In the genomic region with DNA sequence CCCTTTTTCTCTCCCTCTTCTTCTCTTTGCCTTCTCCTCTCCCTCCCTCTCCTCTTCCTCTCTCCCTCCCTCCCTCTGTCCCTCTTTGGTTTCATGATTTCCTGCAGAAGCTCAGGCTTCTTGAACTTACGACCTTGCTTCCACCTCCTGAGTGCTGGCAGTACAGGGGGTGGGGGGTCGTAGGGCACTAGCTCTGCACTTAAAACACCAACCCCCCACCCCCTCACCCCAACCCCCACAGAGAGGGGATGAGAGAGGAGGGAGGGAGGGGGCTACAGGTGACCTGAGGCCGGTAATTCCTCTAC, we compare ENCODE assay signal across 8 mouse cellular contexts. TPM values are rescaled to one million over a fixed set of nuclear protein-coding genes. Genes with fewer than 3 reads are reported as not detected.
DNase-seq lines count a peak whose midpoint lies in the region; ATAC-seq and TF ChIP-seq lines count a peak whose summit lies in the region.

No protein-coding gene starts in this region.

- peak overlapping the region; percentile 87 for H3K9ac ChIP-seq in embryonic facial prominence, embryonic 13.5 days

- no peak for DNase-seq in lung, adult 2 months
- no peak for DNase-seq in lung, postnatal 4 days
- peak; percentile 42 for DNase-seq in limb, embryonic 10.5 days (ENCODE audit: low spot score)
- DNase-seq in layer of hippocampus, adult 9-11 months: no peak
- DNase-seq in gastrocnemius, postnatal 4 days (ENCODE audit: low spot score in 2 of 2): no peak
- DNase-seq in cerebellum, adult 8-10 months: no peak

- no peak for TF ChIP-seq CTCF in lung, adult 2 months (IDR thresholded peaks at IDR 0.05; ENCODE audit: insufficient read depth, low read length)
- TF ChIP-seq CTCF in olfactory bulb, adult 2 months (IDR thresholded peaks at IDR 0.05; ENCODE audit: insufficient read depth, low read depth, low read length): no peak

- H3K4me1 ChIP-seq in lung, adult 2 months (ENCODE audit: control insufficient read depth, insufficient read depth, low read length): no peaks in the 10 kb centered on the region; the same call in 1 of the 2 replicates
- peaks cover 7% of the 10 kb centered on the region; the same call in 1 of the 2 replicates for H3K4me1 ChIP-seq in embryonic facial prominence, embryonic 13.5 days
- peaks cover 19% of the 10 kb centered on the region for H3K4me1 ChIP-seq in limb, embryonic 10.5 days
- peaks cover 9% of the 10 kb centered on the region for H3K4me1 ChIP-seq in olfactory bulb, adult 2 months (ENCODE audit: control insufficient read depth, insufficient read depth, low read length)

- H3K9me3 ChIP-seq in embryonic facial prominence, embryonic 13.5 days: no peaks in the 10 kb centered on the region
- no peaks in the 10 kb centered on the region for H3K9me3 ChIP-seq in limb, embryonic 10.5 days (replicated peaks)

- H3K27me3 ChIP-seq in embryonic facial prominence, embryonic 13.5 days: no peaks in the 10 kb centered on the region
- no peaks in the 10 kb centered on the region for H3K27me3 ChIP-seq in limb, embryonic 10.5 days (ENCODE audit: low read depth, poor library complexity, severe bottlenecking)

- peak overlapping the region; percentile 76 for H3K4me3 ChIP-seq in lung, adult 2 months (replicated peaks; ENCODE audit: extremely low read depth, low read depth, low read length)
- peak overlapping the region; percentile 69 for H3K4me3 ChIP-seq in embryonic facial prominence, embryonic 13.5 days
- H3K4me3 ChIP-seq in limb, embryonic 10.5 days: peak overlapping the region; percentile 61
- H3K4me3 ChIP-seq in olfactory bulb, adult 2 months (ENCODE audit: insufficient read depth, low read depth, low read length): peak overlapping the region; percentile 51

- TF ChIP-seq POLR2A in lung, adult 2 months (IDR thresholded peaks at IDR 0.05; ENCODE audit: borderline replicate concordance, extremely low read depth, low read depth, low read length): no peak
- TF ChIP-seq POLR2A in olfactory bulb, adult 2 months (IDR thresholded peaks at IDR 0.05; ENCODE audit: insufficient read depth, low read depth, low read length): no peak

- peak overlapping the region; percentile 80 for H3K4me2 ChIP-seq in embryonic facial prominence, embryonic 13.5 days

- ATAC-seq in embryonic facial prominence, embryonic 13.5 days (ENCODE audit: insufficient number of reproducible peaks, insufficient read depth, low FRiP score, low TSS enrichment, low read depth): no peak

- WGBS in lung, adult 2 months: 2% methylated on average over 3 of the region's 3 CpGs
- 5% methylated on average over 3 of the region's 3 CpGs for WGBS in embryonic facial prominence, embryonic 13.5 days
- WGBS in limb, embryonic 10.5 days: 1% methylated on average over 3 of the region's 3 CpGs
- WGBS in olfactory bulb, adult 2 months: 17% methylated on average over 3 of the region's 3 CpGs

- H3K27ac ChIP-seq in embryonic facial prominence, embryonic 13.5 days: 0 out of 2 replicates have a peak overlapping the region, but pooled peaks have one; percentile 67
- peak overlapping the region; percentile 88 for H3K27ac ChIP-seq in limb, embryonic 10.5 days
- H3K27ac ChIP-seq in olfactory bulb, adult 2 months (ENCODE audit: insufficient read depth, low read depth, low read length): no peak overlapping the region

- H3K36me3 ChIP-seq in embryonic facial prominence, embryonic 13.5 days: peaks cover 6% of the 10 kb centered on the region
- peaks cover 6% of the 10 kb centered on the region for H3K36me3 ChIP-seq in limb, embryonic 10.5 days

RNA-seq across cellular contexts. Expression of a gene that starts 0.8 kb away (rescaled TPM):
- polyA plus RNA-seq in lung, adult 2 months (2012; rRNA removed): 5.1 and 8.9 TPM in 2 replicates
- 31.2 and 35.5 TPM in 2 replicates for polyA plus RNA-seq in embryonic facial prominence, embryonic 13.5 days (2015; fragmentation: Nextera tagmentation; extraction: Ambion mirVana)
- polyA plus RNA-seq in limb, embryonic 10.5 days (2016; fragmentation: Nextera tagmentation; extraction: Ambion mirVana): 12.7 and 18.3 TPM in 2 replicates
- polyA plus RNA-seq in olfactory bulb, adult 2 months (2012; ENCODE audit: insufficient read depth, insufficient read length, low replicate concordance, missing spikeins): not detected in 2 replicates
- 10 to 100 TPM; 14.2 to 16.2 TPM for total RNA-seq in gastrocnemius, postnatal 4 days (2021)
